Mouse (Mus musculus) small intestine, adult 2 months (tissue): Measurements from ENCODE around the gene 5430419D17Rik.

Source experiments
- CTCF ChIP-seq: fragments of 200-500 bp; IDR thresholded peaks from 2 replicates; pipeline ENCODE4 v1.5.1; 2012; ENCODE audit warnings: low read depth, mild to moderate bottlenecking, control low read depth, inconsistent platforms, low read length, moderate library complexity, mixed read lengths; ENCODE audit not compliant: insufficient replicate concordance, insufficient read length; ENCODE audit errors: extremely low read depth
- POLR2A ChIP-seq: fragments of 200-500 bp; IDR thresholded peaks from 2 replicates; pipeline ENCODE4 v1.6.1; 2012; ENCODE audit warnings: low read depth, mild to moderate bottlenecking, control low read depth, inconsistent platforms, low read length, moderate library complexity

- TF ChIP-seq CTCF (no peak), POLR2A (no peak)
These were observed 13.8 kb downstream of the 5430419D17Rik start for GRCm38 (mm10) chr7:131187996-131188395.
